Mouse (Mus musculus) bone marrow macrophage, adult 2 months (primary cell): Measurements from ENCODE around the gene Fam71e1.

ENCODE experiments used
- CTCF ChIP-seq: IDR thresholded peaks from 2 replicates; pipeline ENCODE4 v1.5.1; 2012; ENCODE audit warnings: low read depth, mild to moderate bottlenecking, low read length, moderate library complexity
- POLR2A ChIP-seq: IDR thresholded peaks from 2 replicates; pipeline ENCODE4 v1.6.1; 2012; ENCODE audit warnings: mild to moderate bottlenecking, low read depth, low read length, borderline replicate concordance

DNA sequence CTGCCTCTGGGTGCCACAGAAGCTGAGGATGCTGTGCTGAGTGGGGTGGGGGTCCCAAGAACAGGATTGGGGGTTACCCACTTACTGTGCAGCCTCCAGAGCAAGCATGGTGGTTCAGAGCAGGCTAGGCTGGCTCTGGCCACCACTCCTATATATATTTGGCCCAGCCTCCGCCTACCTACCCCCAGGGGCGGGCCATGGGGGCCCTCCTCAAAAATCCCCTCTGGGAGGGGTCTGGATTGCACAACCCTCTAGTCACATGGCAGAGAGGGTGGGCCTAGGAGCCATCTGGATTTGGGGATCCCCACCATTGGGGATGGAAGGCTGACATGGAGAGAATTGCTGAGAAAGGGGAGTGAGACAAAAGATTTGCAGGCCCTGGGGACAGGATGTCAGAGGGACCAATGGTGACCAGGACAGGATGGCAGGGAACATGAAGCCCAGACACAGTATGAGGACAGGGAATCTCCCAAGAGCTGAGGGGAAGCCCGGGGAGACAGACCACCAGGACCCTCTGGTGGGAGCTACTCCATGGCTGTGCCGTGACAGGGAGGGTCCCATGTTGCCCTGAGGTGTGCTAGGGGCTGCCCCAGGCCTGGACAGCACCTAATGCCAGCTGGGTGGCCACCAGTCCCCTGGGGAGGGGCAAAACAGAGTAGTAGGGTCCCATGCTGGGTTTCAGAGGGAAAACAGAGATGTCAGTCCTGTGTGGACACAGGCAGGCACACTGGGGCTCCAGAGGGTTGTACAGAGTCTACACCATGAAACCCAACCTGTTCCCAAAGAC is 35.8 kb downstream of the Fam71e1 start, which contains the start of gene Spib:
- TF ChIP-seq CTCF (no peak), POLR2A (no peak)
